8 mouse cellular contexts compared by ENCODE assay signal in the genomic region with DNA sequence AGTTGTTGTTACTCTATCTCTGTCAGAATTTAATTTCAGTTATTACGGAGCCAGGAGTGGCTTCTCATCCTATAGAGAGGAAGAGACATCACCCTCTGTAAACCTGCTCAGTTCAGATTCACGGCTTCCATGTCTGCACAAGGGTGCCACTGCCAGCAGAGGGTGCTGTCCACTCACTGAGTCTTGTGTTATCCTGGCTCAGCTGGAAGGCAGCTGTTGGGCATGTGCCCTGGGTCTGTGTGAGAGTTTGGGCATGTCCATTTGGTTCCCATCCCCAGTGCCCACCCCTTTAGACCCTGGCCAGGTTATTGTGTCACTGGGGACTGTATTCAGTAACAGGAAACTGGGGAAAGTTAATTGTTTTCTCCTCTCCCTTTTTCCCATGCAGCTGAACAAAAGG. TPM values are rescaled to one million over a fixed set of nuclear protein-coding genes. Genes with fewer than 3 reads are reported as not detected.
DNase-seq lines count a peak whose midpoint lies in the region; ATAC-seq lines count a peak whose summit lies in the region.

No protein-coding gene starts in this region.

- no peak overlapping the region for H3K4me3 ChIP-seq in hindbrain, embryonic 11.5 days (ENCODE audit: low read depth, low read length)
- no peak overlapping the region for H3K4me3 ChIP-seq in hindbrain, embryonic 13.5 days
- H3K4me3 ChIP-seq in limb, embryonic 11.5 days (ENCODE audit: low read depth, low read length): no peak overlapping the region
- H3K4me3 ChIP-seq in stomach, embryonic 15.5 days (replicated peaks): no peak overlapping the region

- no peaks in the 10 kb centered on the region for H3K27me3 ChIP-seq in hindbrain, embryonic 11.5 days (ENCODE audit: control insufficient read depth, insufficient read depth, low read length)
- H3K27me3 ChIP-seq in hindbrain, embryonic 13.5 days: no peaks in the 10 kb centered on the region
- H3K27me3 ChIP-seq in limb, embryonic 11.5 days (ENCODE audit: control insufficient read depth, insufficient read depth, low read length): no peaks in the 10 kb centered on the region
- no peaks in the 10 kb centered on the region for H3K27me3 ChIP-seq in stomach, embryonic 15.5 days (replicated peaks)

- no peaks in the 10 kb centered on the region for H3K36me3 ChIP-seq in hindbrain, embryonic 11.5 days (ENCODE audit: control insufficient read depth, insufficient read depth, low read length)
- peaks cover 13% of the 10 kb centered on the region for H3K36me3 ChIP-seq in hindbrain, embryonic 13.5 days
- no peaks in the 10 kb centered on the region for H3K36me3 ChIP-seq in limb, embryonic 11.5 days (ENCODE audit: control insufficient read depth, insufficient read depth, low read length)
- H3K36me3 ChIP-seq in stomach, embryonic 15.5 days: no peaks in the 10 kb centered on the region

- H3K4me2 ChIP-seq in hindbrain, embryonic 11.5 days (replicated peaks; ENCODE audit: low read depth, low read length): no peak overlapping the region
- H3K4me2 ChIP-seq in hindbrain, embryonic 13.5 days: no peak overlapping the region
- H3K4me2 ChIP-seq in limb, embryonic 11.5 days (ENCODE audit: low read depth, severe bottlenecking): no peak overlapping the region
- H3K4me2 ChIP-seq in stomach, embryonic 15.5 days: no peak overlapping the region

- no peaks in the 10 kb centered on the region for H3K9me3 ChIP-seq in hindbrain, embryonic 11.5 days (ENCODE audit: control insufficient read depth, low read length)
- no peaks in the 10 kb centered on the region for H3K9me3 ChIP-seq in hindbrain, embryonic 13.5 days
- H3K9me3 ChIP-seq in limb, embryonic 11.5 days (ENCODE audit: control insufficient read depth, low read length): no peaks in the 10 kb centered on the region
- no peaks in the 10 kb centered on the region for H3K9me3 ChIP-seq in stomach, embryonic 15.5 days

- no peak for ATAC-seq in hindbrain, embryonic 11.5 days (ENCODE audit: low FRiP score)
- no peak for ATAC-seq in hindbrain, embryonic 13.5 days (ENCODE audit: low FRiP score)
- ATAC-seq in limb, embryonic 11.5 days (ENCODE audit: insufficient number of reproducible peaks, low FRiP score, low TSS enrichment, low read depth): peak; percentile 67
- ATAC-seq in stomach, embryonic 15.5 days (ENCODE audit: insufficient read depth, low FRiP score, low read depth): 0 out of 2 replicates have a peak, but pooled peaks have one; percentile 53

- intact Hi-C loops in gastrocnemius, postnatal 14 days (cut with DNase I; ENCODE audit: low total_unique reads): loop anchor here (2.0 kb wide), 1 partner anchor 185 kb away; no protein-coding TSS in a partner anchor

- no peak overlapping the region for H3K9ac ChIP-seq in hindbrain, embryonic 11.5 days (ENCODE audit: low read depth, low read length)
- no peak overlapping the region for H3K9ac ChIP-seq in hindbrain, embryonic 13.5 days
- no peak overlapping the region for H3K9ac ChIP-seq in limb, embryonic 11.5 days (ENCODE audit: low read length)
- no peak overlapping the region for H3K9ac ChIP-seq in stomach, embryonic 15.5 days

- WGBS in hindbrain, embryonic 11.5 days: 55% methylated on average over 2 of the region's 2 CpGs
- WGBS in hindbrain, embryonic 13.5 days: 54% methylated on average over 2 of the region's 2 CpGs
- WGBS in limb, embryonic 11.5 days: 43% methylated on average over 2 of the region's 2 CpGs
- 28% methylated on average over 2 of the region's 2 CpGs for WGBS in stomach, embryonic 15.5 days

- no peaks in the 10 kb centered on the region for H3K4me1 ChIP-seq in hindbrain, embryonic 11.5 days (replicated peaks; ENCODE audit: control insufficient read depth, insufficient read depth, low read length)
- H3K4me1 ChIP-seq in hindbrain, embryonic 13.5 days (replicated peaks): no peaks in the 10 kb centered on the region
- no peaks in the 10 kb centered on the region for H3K4me1 ChIP-seq in limb, embryonic 11.5 days (ENCODE audit: control insufficient read depth, insufficient read depth, low read length)
- no peaks in the 10 kb centered on the region for H3K4me1 ChIP-seq in stomach, embryonic 15.5 days

- DNase-seq in hindbrain, embryonic 11.5 days (ENCODE audit: low spot score): peak; percentile 83
- peak; percentile 67 to 68 for DNase-seq in cerebellum, postnatal 36 days
- DNase-seq in gastrocnemius, postnatal 14 days: peak; percentile 87
- DNase-seq in kidney, adult 8-10 months: peak; percentile 51 to 76
- DNase-seq in limb, embryonic 11.5 days (ENCODE audit: low spot score): peak; percentile 87
- DNase-seq in neural tube, embryonic 10.5 days (ENCODE audit: extremely low spot score, low spot score): peak; percentile 73

- no peak overlapping the region for H3K27ac ChIP-seq in hindbrain, embryonic 11.5 days (ENCODE audit: low read depth, low read length)
- no peak overlapping the region for H3K27ac ChIP-seq in hindbrain, embryonic 13.5 days
- H3K27ac ChIP-seq in limb, embryonic 11.5 days (replicated peaks; ENCODE audit: low read depth, low read length): no peak overlapping the region
- no peak overlapping the region for H3K27ac ChIP-seq in stomach, embryonic 15.5 days

RNA-seq across cellular contexts. Expression of a gene that starts 55.7 kb away (rescaled TPM):
- 27.8 and 29.5 TPM in 2 replicates for polyA plus RNA-seq in hindbrain, embryonic 11.5 days (2014; fragmentation: Nextera tagmentation; extraction: Ambion mirVana)
- polyA plus RNA-seq in hindbrain, embryonic 13.5 days (2015; fragmentation: Nextera tagmentation; extraction: Ambion mirVana): 34.1 and 34.4 TPM in 2 replicates
- 10 to 100 TPM; 19.1 to 21.2 TPM for total RNA-seq in gastrocnemius, postnatal 14 days (2021)
- 23.0 and 24.5 TPM in 2 replicates for polyA plus RNA-seq in limb, embryonic 11.5 days (2014; fragmentation: Nextera tagmentation; extraction: Ambion mirVana)
- 16.8 and 17.3 TPM in 2 replicates for polyA plus RNA-seq in stomach, embryonic 15.5 days (2015; fragmentation: Nextera tagmentation; extraction: Ambion mirVana)

RNA-seq across cellular contexts. Expression of a gene that starts 55.8 kb away (rescaled TPM):
- polyA plus RNA-seq in hindbrain, embryonic 11.5 days (2014; fragmentation: Nextera tagmentation; extraction: Ambion mirVana): 16.7 and 20.7 TPM in 2 replicates
- 17.8 and 18.4 TPM in 2 replicates for polyA plus RNA-seq in hindbrain, embryonic 13.5 days (2015; fragmentation: Nextera tagmentation; extraction: Ambion mirVana)
- 10 to 100 TPM; 10.6 to 10.8 TPM for total RNA-seq in gastrocnemius, postnatal 14 days (2021)
- 18.5 and 20.8 TPM in 2 replicates for polyA plus RNA-seq in limb, embryonic 11.5 days (2014; fragmentation: Nextera tagmentation; extraction: Ambion mirVana)
- 14.4 and 16.3 TPM in 2 replicates for polyA plus RNA-seq in stomach, embryonic 15.5 days (2015; fragmentation: Nextera tagmentation; extraction: Ambion mirVana)

Comparison
In these comparisons a context has a peak if more than half of its experiments do, and no peak if none do; other contexts are left out.
1. ATAC-seq: peak in limb, embryonic 11.5 days (single experiment) and stomach, embryonic 15.5 days (single experiment); none in hindbrain, embryonic 11.5 days (single experiment) and hindbrain, embryonic 13.5 days (single experiment).
2. Peak in every context shown above with its lines, with median percentiles within 50 percentile points of each other: DNase-seq.